Mouse (Mus musculus): Measurements from ENCODE around the gene Raver2.

Gene Raver2

GRCm38 (mm10) chr4:101107122-101107521, 38.3 kb downstream of the Raver2 start:
- DNase-seq (ENCODE audit: low spot score in 2 of 2) = no peak

GRCm38 (mm10) chr4:101121002-101121401, 52.2 kb downstream of the Raver2 start:
- no peak for DNase-seq (ENCODE audit: low spot score in 2 of 2)

- DNase-seq (ENCODE audit: low spot score in 2 of 2) = no peak
Observed at GRCm38 (mm10) chr4:101135013-101135412, 66.2 kb downstream of the Raver2 start.

- DNase-seq (ENCODE audit: low spot score in 2 of 2) = no peak
Observed at GRCm38 (mm10) chr4:101135909-101136308, 67.1 kb downstream of the Raver2 start.

- no peak for DNase-seq (ENCODE audit: low spot score in 2 of 2)
Observed at GRCm38 (mm10) chr4:101137975-101138374, 69.2 kb downstream of the Raver2 start.

GRCm38 (mm10) chr4:101141768-101142167, 73.0 kb downstream of the Raver2 start:
- no peak for DNase-seq (ENCODE audit: low spot score in 2 of 2)

GRCm38 (mm10) chr4:101143901-101144300, 75.1 kb downstream of the Raver2 start:
- DNase-seq (ENCODE audit: low spot score in 2 of 2) = no peak

- no peak for DNase-seq (ENCODE audit: low spot score in 2 of 2)
Observed at GRCm38 (mm10) chr4:101144361-101144760, 75.6 kb downstream of the Raver2 start.

- no peak for DNase-seq (ENCODE audit: low spot score in 2 of 2)
Observed at GRCm38 (mm10) chr4:101144790-101145189, 76.0 kb downstream of the Raver2 start.

GRCm38 (mm10) chr4:101146047-101146745, 77.4 kb downstream of the Raver2 start:
- peak; percentile 71 to 72 for DNase-seq (ENCODE audit: low spot score in 2 of 2)

- no peak for DNase-seq (ENCODE audit: low spot score in 2 of 2)
Observed at GRCm38 (mm10) chr4:101146891-101147655, 78.3 kb downstream of the Raver2 start.

GRCm38 (mm10) chr4:101155541-101155940, 86.8 kb downstream of the Raver2 start:
- no peak for DNase-seq (ENCODE audit: low spot score in 2 of 2)

- no peak for DNase-seq (ENCODE audit: low spot score in 2 of 2)
Observed at GRCm38 (mm10) chr4:101157476-101157875, 88.7 kb downstream of the Raver2 start.

- DNase-seq (ENCODE audit: low spot score in 2 of 2) = peak; percentile 51 to 71
Observed at GRCm38 (mm10) chr4:101158282-101158681, 89.5 kb downstream of the Raver2 start.

- no peak for DNase-seq (ENCODE audit: low spot score in 2 of 2)
Observed at GRCm38 (mm10) chr4:101159191-101159764, 90.5 kb downstream of the Raver2 start.

GRCm38 (mm10) chr4:101160821-101161220, 92.0 kb downstream of the Raver2 start:
- DNase-seq (ENCODE audit: low spot score in 2 of 2) = no peak

GRCm38 (mm10) chr4:101164189-101164588, 95.4 kb downstream of the Raver2 start:
- no peak for DNase-seq (ENCODE audit: low spot score in 2 of 2)

GRCm38 (mm10) chr4:101164673-101165072, 95.9 kb downstream of the Raver2 start:
- DNase-seq (ENCODE audit: low spot score in 2 of 2) = no peak

GRCm38 (mm10) chr4:101165776-101166175, 97.0 kb downstream of the Raver2 start:
- no peak for DNase-seq (ENCODE audit: low spot score in 2 of 2)

GRCm38 (mm10) chr4:101167777-101168176, 99.0 kb downstream of the Raver2 start:
- no peak for DNase-seq (ENCODE audit: low spot score in 2 of 2)

- DNase-seq (ENCODE audit: low spot score in 2 of 2) = no peak
Observed at GRCm38 (mm10) chr4:101168189-101168778, 99.5 kb downstream of the Raver2 start.

GRCm38 (mm10) chr4:101172738-101173137, 104.0 kb downstream of the Raver2 start:
- no peak for DNase-seq (ENCODE audit: low spot score in 2 of 2)
